Mouse (Mus musculus): ENCODE measurements around the gene Slc30a1.

GRCm38 (mm10) chr1:191909316-191909715 is 2.7 kb downstream of the Slc30a1 start:
- TF ChIP-seq POLR2A (IDR thresholded peaks at IDR 0.05; ENCODE audit: low read depth, low read length) (no peak), CTCF (conservative IDR thresholded peaks at IDR 0.05; ENCODE audit: insufficient read depth, insufficient read length, low read depth, low read length) (no peak)
